Mouse (Mus musculus) testis, adult 2 months (tissue): Measurements from ENCODE around the gene Pbx2.

Experiments used
- CTCF ChIP-seq: fragments of 200-500 bp; IDR thresholded peaks from 2 replicates; pipeline ENCODE4 v1.5.1; 2012; ENCODE audit warnings: low read depth, mild to moderate bottlenecking, inconsistent platforms, low read length, moderate library complexity; ENCODE audit not compliant: control insufficient read depth, insufficient read depth, insufficient replicate concordance
- POLR2A ChIP-seq: fragments of 200-500 bp; IDR thresholded peaks from 2 replicates; pipeline ENCODE4 v1.6.1; 2012; ENCODE audit warnings: low read depth, mild to moderate bottlenecking, inconsistent platforms, low read length, moderate library complexity; ENCODE audit not compliant: control insufficient read depth

- TF ChIP-seq POLR2A (no peak), CTCF (no peak)
Observed at GRCm38 (mm10) chr17:34564003-34564421, 27.1 kb upstream of the Pbx2 start, which contains the start of gene Notch4.
